Mouse (Mus musculus) spleen, adult 2 months (tissue): Measurements from ENCODE around the gene Slc12a6.

Source experiments
- CTCF ChIP-seq: fragments of 200-500 bp; IDR thresholded peaks from 2 replicates; pipeline ENCODE4 v1.5.1; 2011; ENCODE audit warnings: mild to moderate bottlenecking, inconsistent platforms; ENCODE audit not compliant: insufficient read depth, insufficient read length, insufficient replicate concordance; ENCODE audit errors: extremely low read depth
- POLR2A ChIP-seq: fragments of 200-500 bp; IDR thresholded peaks from 2 replicates; pipeline ENCODE4 v1.6.1; 2011; ENCODE audit warnings: low read depth, low read length, inconsistent platforms

- TF ChIP-seq CTCF (peak; percentile 98), POLR2A (peak; percentile 42)
Observed at GRCm38 (mm10) chr2:112378973-112379898, 113.6 kb downstream of the Slc12a6 start, which contains the start of gene Katnbl1.
